Mouse (Mus musculus) urinary bladder, adult 18-20 months (tissue): Measurements from ENCODE around the gene Poldip3.

Source experiments
- DNase-seq, 2 experiments: peaks; one replicate each; pipeline ENCODE4 v3.0.0; 2022; ENCODE audit warnings: low spot score in 2 of 2, mixed read lengths in 2 of 2

The Poldip3 gene

GRCm38 (mm10) chr15:83165526-83166315, 16.5 kb upstream of the Poldip3 start:
- DNase-seq = no peak

DNA sequence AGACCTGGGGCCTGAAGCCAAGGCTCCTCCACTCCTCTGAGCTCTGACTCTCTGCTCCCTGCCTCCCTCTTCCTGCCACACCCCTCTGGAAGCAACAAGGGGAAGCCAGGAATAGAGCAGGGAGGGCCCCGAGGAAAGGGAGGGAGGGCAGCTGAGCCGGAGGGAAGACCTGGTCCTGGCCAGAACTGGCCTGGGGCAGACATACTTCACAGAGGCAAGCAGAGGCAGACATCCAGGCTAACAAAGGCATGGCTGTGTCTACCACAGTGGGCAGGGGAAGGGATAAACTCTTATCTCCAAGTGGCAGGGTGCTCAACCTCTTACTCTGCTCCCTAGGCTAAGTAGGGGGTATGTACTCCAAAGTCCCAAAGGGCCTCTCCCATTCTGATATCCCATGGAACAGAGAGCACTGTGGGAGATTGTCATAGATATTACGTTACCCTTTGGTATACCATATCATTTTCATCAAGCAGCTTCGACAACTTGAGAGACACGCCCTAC, 15.8 kb upstream of the Poldip3 start:
- DNase-seq = no peak

- no peak for DNase-seq
Measured at GRCm38 (mm10) chr15:83162818-83163485, 13.8 kb upstream of the Poldip3 start.

DNA sequence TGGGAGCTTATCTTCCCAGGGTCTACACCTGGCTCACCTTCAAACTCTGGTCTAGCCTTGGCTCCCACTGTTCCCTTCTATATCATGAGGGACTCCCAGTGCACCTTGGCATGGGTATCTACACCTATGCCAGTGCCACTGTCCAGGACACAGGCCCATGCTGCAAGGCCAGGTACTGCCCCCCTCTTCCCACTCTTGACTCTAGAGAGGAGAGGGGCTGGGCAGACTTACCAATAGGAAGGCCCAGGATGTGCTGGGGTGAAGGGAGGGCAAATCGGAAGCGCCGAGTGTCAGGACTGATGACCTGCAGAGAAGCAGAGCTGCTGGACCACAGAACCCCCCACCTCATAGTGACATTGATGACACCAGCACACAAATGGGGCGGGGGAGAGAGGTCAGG, 12.8 kb upstream of the Poldip3 start:
- DNase-seq = no peak

GRCm38 (mm10) chr15:83161062-83161748, 12.0 kb upstream of the Poldip3 start:
- DNase-seq = no peak

GRCm38 (mm10) chr15:83160561-83160960, 11.4 kb upstream of the Poldip3 start:
- DNase-seq = no peak

DNA sequence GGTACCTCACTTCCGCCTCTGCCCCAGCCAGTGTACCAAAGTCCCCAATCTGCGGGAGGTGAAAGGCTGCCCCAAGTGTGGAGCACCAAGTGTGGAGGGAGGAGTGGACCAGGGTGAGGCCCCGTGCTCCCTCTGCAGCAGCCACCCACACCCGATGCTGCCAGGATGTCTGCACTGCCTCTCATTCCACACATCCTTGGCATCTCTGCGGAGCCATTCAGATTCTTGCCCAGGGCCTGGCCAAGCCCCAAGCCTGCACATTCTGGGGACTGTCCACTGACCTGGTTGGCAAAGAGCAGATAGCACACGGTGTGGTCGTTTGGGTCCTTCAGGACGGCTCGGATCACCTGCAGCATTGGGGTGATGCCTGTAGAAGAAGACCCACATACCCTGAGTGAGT, 10.6 kb upstream of the Poldip3 start:
- no peak for DNase-seq

GRCm38 (mm10) chr15:83158587-83159160, 9.5 kb upstream of the Poldip3 start:
- DNase-seq = no peak

DNA sequence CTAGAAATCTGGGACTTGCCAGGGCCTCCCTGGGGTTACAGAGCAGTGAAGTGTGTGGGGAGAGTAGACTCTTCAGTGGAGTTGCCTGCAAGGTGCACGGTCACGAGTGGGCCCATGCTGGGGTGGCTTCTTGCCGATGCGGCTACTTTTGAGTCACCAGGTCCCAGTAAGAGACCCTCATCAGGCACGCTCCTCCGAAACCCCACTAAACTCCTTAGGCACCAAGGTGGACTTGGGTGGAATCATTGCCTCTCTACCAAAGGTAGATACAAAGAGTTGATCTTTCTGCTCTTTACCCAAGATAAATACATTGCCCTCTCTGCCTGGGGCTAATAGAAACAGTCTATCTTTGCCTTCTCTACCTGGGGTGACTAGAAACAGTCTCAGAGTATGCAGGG, 8.5 kb upstream of the Poldip3 start:
- no peak for DNase-seq

- peak; percentile 54 to 65 for DNase-seq
Measured at GRCm38 (mm10) chr15:83156929-83157666, 7.9 kb upstream of the Poldip3 start.

- DNase-seq = no peak
Measured at GRCm38 (mm10) chr15:83155672-83156419, 6.7 kb upstream of the Poldip3 start.

GRCm38 (mm10) chr15:83154309-83154708, 5.1 kb upstream of the Poldip3 start:
- no peak for DNase-seq

DNA sequence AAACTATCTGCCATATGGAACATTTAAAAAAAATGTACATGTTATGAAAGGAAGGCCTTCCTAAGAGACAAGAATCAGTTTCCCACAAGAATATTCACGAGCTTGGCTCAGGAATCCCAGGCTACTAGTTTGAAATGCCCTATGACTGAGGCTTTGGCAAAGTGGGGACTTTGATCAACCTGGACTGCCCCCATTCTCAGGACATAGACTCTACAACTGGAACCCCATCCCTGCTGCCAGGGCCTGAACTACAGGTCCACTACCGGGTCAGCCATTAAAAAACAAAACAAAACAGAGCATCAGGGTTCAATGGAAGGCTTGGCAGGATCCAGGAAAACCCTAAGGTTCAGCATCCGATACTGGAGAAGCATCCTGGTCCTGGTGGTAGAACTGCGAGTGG, 1.5 kb upstream of the Poldip3 start:
- no peak for DNase-seq

GRCm38 (mm10) chr15:83150073-83150442, 874 bp upstream of the Poldip3 start:
- no peak for DNase-seq

DNA sequence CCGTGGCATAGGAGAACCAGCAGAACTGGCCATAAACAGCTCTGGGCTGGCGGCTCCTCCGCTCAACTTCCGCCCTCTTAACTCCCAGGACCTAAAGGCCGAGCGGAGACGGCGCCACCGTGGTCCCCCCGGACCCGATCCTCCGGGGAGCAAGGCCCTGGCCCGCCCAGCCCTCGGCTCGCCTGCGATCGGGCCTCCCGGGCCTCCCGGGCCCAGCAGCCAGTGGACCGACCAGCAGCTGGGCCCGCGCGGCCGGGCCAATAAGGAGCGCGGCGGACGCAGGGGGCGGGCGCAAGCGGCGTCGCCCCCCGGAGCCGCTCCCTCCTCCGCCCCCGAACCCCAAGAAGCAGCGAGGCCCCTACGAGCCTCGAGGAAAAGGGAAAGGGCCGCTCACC, 386 bp downstream of the Poldip3 start:
- no peak for DNase-seq

GRCm38 (mm10) chr15:83148395-83148794, 789 bp downstream of the Poldip3 start:
- DNase-seq = no peak

GRCm38 (mm10) chr15:83145541-83145940, 3.6 kb downstream of the Poldip3 start:
- DNase-seq = no peak

- no peak for DNase-seq
Measured at GRCm38 (mm10) chr15:83142861-83143260, 6.3 kb downstream of the Poldip3 start.

DNA sequence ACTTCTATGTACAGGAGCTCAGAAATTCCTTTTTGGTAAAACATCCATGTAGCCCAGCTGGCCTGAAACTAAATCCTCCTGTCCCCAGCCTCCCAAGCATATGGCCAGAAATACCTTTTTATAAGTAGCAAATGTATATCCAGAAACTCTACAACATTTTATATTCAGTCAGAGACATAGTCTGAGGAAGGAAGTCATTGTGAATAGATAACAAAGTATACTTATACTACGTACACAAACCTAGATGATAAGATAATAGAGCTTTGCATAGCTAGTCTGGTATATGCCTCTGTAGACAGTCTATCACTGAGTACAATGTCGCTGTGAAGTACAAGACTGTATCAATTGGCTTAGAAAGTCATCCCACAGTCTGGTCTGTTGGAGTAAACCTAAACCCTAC, 13.5 kb downstream of the Poldip3 start:
- no peak for DNase-seq

DNA sequence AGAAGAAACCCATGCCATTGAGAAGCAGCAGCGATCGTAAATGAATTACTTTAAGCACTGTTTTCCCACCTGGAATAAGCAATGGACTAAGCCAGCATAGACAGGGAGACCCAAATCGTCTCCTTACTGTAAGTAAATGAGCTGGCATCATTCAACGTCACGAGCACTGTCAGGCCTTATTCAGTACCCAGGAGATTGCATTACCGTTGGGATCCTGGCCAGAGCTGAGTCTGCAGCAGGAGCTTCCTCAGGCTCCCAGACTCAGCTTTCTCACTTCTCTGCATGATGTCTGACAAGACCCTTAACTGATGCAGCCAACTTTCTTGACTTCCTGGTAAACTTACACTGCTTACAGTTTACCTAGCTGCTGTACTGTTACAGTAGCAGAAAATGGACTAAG, 14.5 kb downstream of the Poldip3 start:
- DNase-seq = no peak
